Mouse (Mus musculus) forebrain, embryonic 11.5 days (tissue): ENCODE data around the gene Kctd7. TPM values are rescaled to one million over a fixed set of nuclear protein-coding genes. Genes with fewer than 3 reads are reported as not detected.

Source experiments
- ATAC-seq: fragments of 200-750 bp; cut with Nextera tagmentation; replicated peaks from 2 replicates; pipeline ENCODE4 v1.8.0; 2017; ENCODE audit warnings: moderate TSS enrichment; ENCODE audit not compliant: low FRiP score
- DNase-seq: peaks from one replicate; pipeline ENCODE4 v3.0.0-alpha.2; 2017; ENCODE audit warnings: low spot score
- H3K27ac ChIP-seq: fragments of 300-500 bp; sonication (generic); 2 replicates; pipeline ENCODE4 v1.5.1; 2014; ENCODE audit warnings: low read depth, low read length
- H3K27me3 ChIP-seq: fragments of 300-500 bp; sonication (generic); 2 replicates; pipeline ENCODE4 v1.6.1; 2014; ENCODE audit warnings: mild to moderate bottlenecking, low read length, mixed read lengths; ENCODE audit not compliant: control insufficient read depth, insufficient read depth
- H3K36me3 ChIP-seq: fragments of 300-500 bp; sonication (generic); 2 replicates; pipeline ENCODE4 v1.6.1; 2014; ENCODE audit warnings: mild to moderate bottlenecking, low read length, moderate library complexity, mixed read lengths; ENCODE audit not compliant: control insufficient read depth, insufficient read depth
- H3K4me1 ChIP-seq: fragments of 300-500 bp; sonication (generic); replicated peaks from 2 replicates; pipeline ENCODE4 v1.6.1; 2014; ENCODE audit warnings: low read length, mixed read lengths; ENCODE audit not compliant: control insufficient read depth, insufficient read depth
- H3K4me2 ChIP-seq: fragments of 300-500 bp; sonication (generic); 2 replicates; pipeline ENCODE4 v1.6.1; 2014; ENCODE audit warnings: low read depth, mild to moderate bottlenecking, low read length, moderate library complexity, mixed read lengths; ENCODE audit not compliant: severe bottlenecking
- H3K4me3 ChIP-seq: fragments of 300-500 bp; sonication (generic); 2 replicates; pipeline ENCODE4 v1.5.1; 2014; ENCODE audit warnings: low read depth, low read length
- H3K9ac ChIP-seq: fragments of 300-500 bp; sonication (generic); 2 replicates; pipeline ENCODE4 v1.6.1; 2014; ENCODE audit warnings: low read length
- H3K9me3 ChIP-seq: fragments of 300-500 bp; sonication (generic); 2 replicates; pipeline ENCODE4 v1.6.1; 2016; ENCODE audit warnings: low read length, mixed read lengths; ENCODE audit not compliant: control insufficient read depth
- WGBS: fragments of 180-500 bp; shearing (Covaris S2); extraction: QIAGEN DNeasy Blood & Tissue Kit; methylation state at CpG from one replicate; pipeline ENCODE4 v1.1.7; 2014; 5-methylcytosine and 5-hydroxymethylcytosine counted together
- polyA plus RNA-seq: library from polyadenylated mRNA; unstranded; fragments of >200 nt; fragmentation: Nextera tagmentation; extraction: Ambion mirVana; gene quantifications from 2 replicates; pipeline ENCODE4 v1.2.1, GENCODE M21; 2014

Kctd7 gene
- polyA plus RNA-seq, 1 experiment from 2014 or later = 6.0 TPM

DNA sequence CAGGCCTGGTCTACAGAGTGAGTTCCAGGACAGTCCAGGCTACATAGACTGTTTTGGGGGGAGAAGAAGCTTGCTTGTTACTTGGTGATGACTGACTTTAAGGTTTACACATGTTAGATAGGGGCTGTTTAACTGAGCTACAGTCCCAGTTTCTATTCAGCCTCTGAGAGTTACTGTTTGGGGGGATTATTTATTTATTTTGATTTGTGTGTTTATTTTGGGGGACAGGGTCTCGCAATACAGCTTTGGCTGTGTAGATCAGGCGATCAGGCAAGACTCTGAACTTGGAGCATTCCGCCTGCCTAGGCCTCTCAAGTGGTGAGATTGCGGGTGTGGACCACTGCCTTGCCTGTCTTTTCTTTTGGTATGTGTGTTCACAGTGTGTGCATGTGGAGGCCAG, 28.4 kb downstream of the Kctd7 start:
- ATAC-seq (no peak), DNase-seq (no peak)
- no peak overlapping the region for H3K9ac ChIP-seq
- H3K4me1 ChIP-seq = 0 out of 2 replicates have a peak, but pooled peaks cover 7% of the 10 kb centered on the region
- no peaks in the 10 kb centered on the region for H3K9me3 ChIP-seq
- H3K36me3 ChIP-seq = no peaks in the 10 kb centered on the region
- H3K4me2 ChIP-seq = peak overlapping the region; percentile 67; the same call in 1 of the 2 replicates
- WGBS = 93% methylated on average over 4 of the region's 4 CpGs
- no peak overlapping the region for H3K4me3 ChIP-seq
- H3K27me3 ChIP-seq = no peaks in the 10 kb centered on the region
- no peak overlapping the region for H3K27ac ChIP-seq

GRCm38 (mm10) chr5:130177871-130178270, 33.2 kb downstream of the Kctd7 start:
- WGBS = 61% methylated on average over 4 of the region's 4 CpGs
- H3K4me1 ChIP-seq = 0 out of 2 replicates have a peak, but pooled peaks cover 5% of the 10 kb centered on the region
- no peak for ATAC-seq
- no peak overlapping the region for H3K27ac ChIP-seq
- H3K9ac ChIP-seq = no peak overlapping the region
- no peaks in the 10 kb centered on the region for H3K36me3 ChIP-seq
- H3K9me3 ChIP-seq = no peaks in the 10 kb centered on the region
- no peak for DNase-seq
- H3K4me2 ChIP-seq = no peak overlapping the region
- H3K4me3 ChIP-seq = no peak overlapping the region
- no peaks in the 10 kb centered on the region for H3K27me3 ChIP-seq

DNA sequence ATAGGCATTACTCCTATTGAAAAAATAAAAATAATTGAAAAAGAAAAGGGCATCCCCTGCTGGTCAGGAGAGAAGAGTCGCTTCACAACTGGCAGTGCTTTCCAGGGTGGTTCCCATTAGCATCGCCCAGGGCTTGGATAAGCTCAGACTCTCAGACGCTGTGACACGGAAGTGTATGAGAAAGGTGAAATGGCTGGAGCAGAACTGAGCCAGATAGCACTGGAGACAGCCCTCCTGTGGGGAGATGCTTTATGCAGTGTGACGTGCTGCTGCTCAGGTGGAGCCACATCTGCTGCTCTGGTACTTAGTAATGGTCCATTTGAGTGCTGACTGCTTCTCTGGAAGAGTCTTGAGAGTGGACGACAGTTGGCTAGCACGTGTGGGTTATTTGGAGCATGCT, 35.7 kb downstream of the Kctd7 start:
- Histone ChIP-seq H3K4me3 (no peak overlapping the region), H3K27me3 (no peaks in the 10 kb centered on the region), H3K36me3 (no peaks in the 10 kb centered on the region), H3K9me3 (no peaks in the 10 kb centered on the region), H3K4me1 (no peaks in the 10 kb centered on the region), H3K9ac (no peak overlapping the region), H3K4me2 (no peak overlapping the region), H3K27ac (no peak overlapping the region)
- WGBS = 76% methylated on average over 7 of the region's 7 CpGs
- DNase-seq (no peak), ATAC-seq (no peak)

DNA sequence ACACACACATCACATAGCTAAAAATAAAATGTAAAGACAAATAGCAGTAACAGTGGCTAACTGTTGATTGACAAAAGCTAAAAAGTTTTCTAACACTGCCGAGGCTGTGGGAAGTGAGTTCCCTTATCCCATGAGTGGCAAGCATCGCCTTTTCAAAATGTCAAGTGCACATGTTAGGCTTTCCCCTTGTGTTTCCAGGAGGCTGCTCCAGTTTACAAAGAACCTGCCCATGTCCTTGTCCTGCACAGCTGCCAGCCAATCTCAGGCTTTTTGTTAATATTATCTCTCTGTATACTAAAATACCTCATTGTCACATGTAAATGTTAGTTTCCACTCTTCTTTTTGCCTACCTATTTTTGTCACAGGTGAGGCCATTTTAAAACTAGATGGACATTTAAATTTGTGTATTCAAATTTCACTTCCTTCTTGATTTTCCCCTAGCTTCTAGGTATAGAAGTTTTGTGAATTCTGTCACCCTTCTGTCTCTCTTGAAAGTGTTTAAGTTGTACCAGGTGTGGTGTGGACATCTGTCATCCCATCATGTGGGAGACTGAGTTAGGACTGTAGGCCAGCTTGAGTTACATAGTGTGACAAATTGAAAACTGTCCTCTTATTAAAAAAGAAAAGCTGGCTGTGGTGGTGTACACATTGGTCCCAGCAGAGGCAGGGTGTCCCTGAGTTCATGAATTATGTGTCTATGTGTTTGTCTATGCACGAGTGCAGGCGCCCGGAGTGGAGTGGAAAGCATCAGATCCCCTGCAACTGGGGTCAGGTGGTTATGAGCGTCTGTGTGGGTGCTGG, 37.3 kb downstream of the Kctd7 start:
- Histone ChIP-seq H3K4me1 (no peaks in the 10 kb centered on the region), H3K27ac (no peak overlapping the region), H3K36me3 (no peaks in the 10 kb centered on the region), H3K9me3 (no peaks in the 10 kb centered on the region), H3K4me2 (no peak overlapping the region), H3K27me3 (no peaks in the 10 kb centered on the region), H3K9ac (no peak overlapping the region), H3K4me3 (no peak overlapping the region)
- 91% methylated on average over 6 of the region's 6 CpGs for WGBS
- no peak for ATAC-seq
- no peak for DNase-seq

- WGBS = 91% methylated on average over 3 of the region's 3 CpGs
- no peak for DNase-seq
- no peaks in the 10 kb centered on the region for H3K27me3 ChIP-seq
Measured at GRCm38 (mm10) chr5:130182541-130182821, 37.8 kb downstream of the Kctd7 start.

DNA sequence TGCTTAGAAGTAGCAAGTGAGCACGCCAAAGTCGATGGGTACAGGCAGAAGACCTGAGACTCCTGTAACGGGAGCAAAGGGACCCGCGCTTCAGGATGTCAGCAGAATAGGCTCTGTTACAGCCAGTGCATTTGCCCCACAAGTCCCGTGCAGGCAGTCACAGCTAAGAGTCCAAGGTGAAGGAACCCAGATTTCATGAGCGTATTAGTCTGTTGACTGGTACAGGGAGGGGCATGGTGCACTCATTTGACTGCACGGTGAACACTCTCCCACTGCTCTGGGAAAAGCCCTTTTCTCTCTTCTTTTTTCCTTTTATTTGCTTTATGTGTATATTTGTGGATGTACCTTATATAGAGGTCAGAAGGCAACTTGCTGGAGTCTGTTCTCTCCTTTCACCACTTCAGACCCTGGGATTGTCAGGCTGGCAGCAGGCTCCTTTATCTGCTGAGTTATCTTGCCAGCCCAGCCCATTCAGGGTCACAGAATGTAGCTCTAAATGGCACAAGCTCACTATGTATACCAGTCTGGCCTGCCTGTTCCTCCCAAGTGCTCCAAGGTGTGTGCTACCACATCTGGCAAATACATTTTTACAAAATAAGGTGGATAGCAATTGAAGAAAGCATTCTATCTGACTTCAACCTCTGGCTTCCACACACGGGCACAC, 39.7 kb downstream of the Kctd7 start:
- DNase-seq = no peak
- no peak for ATAC-seq
- H3K27ac ChIP-seq = no peak overlapping the region
- H3K9ac ChIP-seq = no peak overlapping the region
- H3K9me3 ChIP-seq = no peaks in the 10 kb centered on the region
- WGBS = 93% methylated on average over 9 of the region's 9 CpGs
- H3K4me1 ChIP-seq = no peaks in the 10 kb centered on the region
- no peaks in the 10 kb centered on the region; the same call in 1 of the 2 replicates for H3K36me3 ChIP-seq
- no peak overlapping the region for H3K4me3 ChIP-seq
- no peak overlapping the region for H3K4me2 ChIP-seq
- H3K27me3 ChIP-seq = no peaks in the 10 kb centered on the region

More at GRCm38 (mm10) chr5:130182541-130182821, 37.8 kb downstream of the Kctd7 start:
- H3K4me3 ChIP-seq = no peak overlapping the region
- H3K9ac ChIP-seq = no peak overlapping the region
- no peak overlapping the region for H3K4me2 ChIP-seq
- H3K27ac ChIP-seq = no peak overlapping the region
- H3K9me3 ChIP-seq = no peaks in the 10 kb centered on the region
- no peaks in the 10 kb centered on the region; the same call in 1 of the 2 replicates for H3K36me3 ChIP-seq
- ATAC-seq = no peak
- H3K4me1 ChIP-seq = no peaks in the 10 kb centered on the region

DNA sequence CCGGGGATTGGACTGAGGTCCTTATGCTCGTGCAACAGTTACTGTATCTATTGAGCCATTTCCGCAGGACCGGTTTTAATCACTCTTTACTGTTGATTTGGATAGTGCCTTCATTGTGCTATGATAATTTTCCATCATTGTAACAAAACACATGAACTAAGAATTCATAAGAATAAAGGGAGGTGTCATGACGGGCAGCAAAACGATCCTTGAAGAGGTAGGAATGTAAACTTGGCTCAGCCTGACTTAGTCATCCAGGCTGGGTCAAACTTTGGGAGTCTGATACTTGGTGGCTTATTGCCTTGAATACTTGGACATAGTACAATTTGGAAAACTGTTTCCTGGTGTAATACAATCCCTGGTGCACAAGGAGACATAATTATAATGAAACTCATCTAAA, 40.7 kb downstream of the Kctd7 start:
- no peak overlapping the region for H3K9ac ChIP-seq
- WGBS = 90% methylated on average over 6 of the region's 6 CpGs
- no peak overlapping the region for H3K4me3 ChIP-seq
- no peaks in the 10 kb centered on the region; the same call in 1 of the 2 replicates for H3K36me3 ChIP-seq
- H3K4me1 ChIP-seq = no peaks in the 10 kb centered on the region
- no peaks in the 10 kb centered on the region for H3K27me3 ChIP-seq
- H3K4me2 ChIP-seq = no peak overlapping the region
- H3K9me3 ChIP-seq = no peaks in the 10 kb centered on the region
- DNase-seq (no peak), ATAC-seq (no peak)
- no peak overlapping the region for H3K27ac ChIP-seq

DNA sequence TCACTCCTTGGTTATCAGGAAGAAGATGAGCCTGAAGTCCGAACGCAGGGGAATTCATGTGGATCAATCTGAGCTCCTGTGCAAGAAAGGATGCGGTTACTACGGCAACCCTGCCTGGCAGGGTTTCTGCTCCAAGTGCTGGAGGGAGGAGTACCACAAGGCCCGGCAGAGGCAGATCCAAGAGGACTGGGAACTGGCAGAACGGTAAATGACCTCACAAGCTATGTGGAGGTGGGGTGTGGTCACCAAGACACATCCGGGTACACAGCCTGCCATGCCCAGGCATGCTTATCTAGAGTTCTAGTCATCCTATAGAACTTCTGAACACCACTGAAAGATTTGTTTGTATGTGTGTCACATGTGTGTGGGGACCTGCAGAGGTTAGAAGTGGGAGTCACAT, 42.7 kb downstream of the Kctd7 start:
- H3K4me1 ChIP-seq = no peaks in the 10 kb centered on the region
- H3K4me2 ChIP-seq = no peak overlapping the region
- H3K27ac ChIP-seq = no peak overlapping the region
- WGBS = 52% methylated on average over 7 of the region's 7 CpGs
- H3K36me3 ChIP-seq = no peaks in the 10 kb centered on the region; the same call in 1 of the 2 replicates
- no peak overlapping the region for H3K9ac ChIP-seq
- no peaks in the 10 kb centered on the region for H3K27me3 ChIP-seq
- H3K9me3 ChIP-seq = no peaks in the 10 kb centered on the region
- DNase-seq (no peak), ATAC-seq (no peak)
- no peak overlapping the region for H3K4me3 ChIP-seq
